Mouse (Mus musculus): ENCODE results near the gene Cope.

DNA sequence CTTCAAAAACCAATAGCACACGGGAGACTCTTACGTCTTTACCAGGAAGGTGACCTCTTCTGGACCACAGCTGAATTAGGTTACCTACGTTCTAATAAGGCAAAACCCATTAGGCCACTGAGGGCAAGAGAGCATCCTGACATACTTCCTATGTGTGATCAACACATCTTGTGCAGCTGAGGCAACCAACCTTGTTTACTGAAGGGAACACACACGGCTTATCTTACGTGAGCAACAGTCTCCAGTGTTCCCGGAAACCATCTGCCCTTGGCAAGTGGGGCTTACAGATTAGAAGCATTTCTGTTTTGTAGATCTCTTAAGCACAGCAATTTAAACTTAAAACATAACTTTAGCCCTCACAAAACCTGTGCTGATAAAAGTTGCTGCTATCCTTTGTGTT, 25.2 kb downstream of the Cope start:
- TF ChIP-seq CTCF (IDR thresholded peaks at IDR 0.05; ENCODE audit: low read depth) (no peak), EP300 (optimal IDR thresholded peaks at IDR 0.05) (no peak)
